Mouse (Mus musculus) liver, postnatal 0 days (tissue): Measurements from ENCODE around the gene Sdccag8.

Experiments
- CTCF ChIP-seq: sonication (generic); IDR thresholded peaks from 2 replicates; pipeline ENCODE4 v1.5.1; 2016; ENCODE audit warnings: antibody characterized with exemption, low read depth
- EP300 ChIP-seq: IDR thresholded peaks from 2 replicates; pipeline ENCODE4 v1.6.1; 2016; ENCODE audit warnings: antibody characterized with exemption, low read depth, mild to moderate bottlenecking

- TF ChIP-seq CTCF (no peak), EP300 (no peak)
Observed at GRCm38 (mm10) chr1:177010041-177010440, 195.6 kb downstream of the Sdccag8 start.
